Comparison of ENCODE assay signal across 18 mouse cellular contexts in genomic region chr13:52953779-52954553, GRCm38 (mm10). TPM values are rescaled to one million over a fixed set of nuclear protein-coding genes. Genes with fewer than 3 reads are reported as not detected.
DNase-seq lines count a peak whose midpoint lies in the region; ATAC-seq and TF ChIP-seq lines count a peak whose summit lies in the region.
"Had no signal": no experiment of that assay in that cellular context is flagged by ENCODE, and none has a peak within 500 bp of the region (broad histone marks: within the 10 kb centered on the region; RNA-seq: fewer than 3 reads in every experiment).

No protein-coding gene starts in this region.

- H3K4me2 ChIP-seq in forebrain, embryonic 16.5 days (ENCODE audit: low read length), result no peak overlapping the region
- no peak overlapping the region for H3K4me2 ChIP-seq in forebrain, embryonic 13.5 days
- H3K4me2 ChIP-seq in liver, embryonic 12.5 days, result no peak overlapping the region
- H3K4me2 ChIP-seq in midbrain, embryonic 11.5 days, result no peak overlapping the region
- H3K4me2 ChIP-seq: embryonic facial prominence, embryonic 12.5 days; forebrain, embryonic 15.5 days had no signal

- no peaks in the 10 kb centered on the region; the same call in 1 of the 2 replicates for H3K4me1 ChIP-seq in forebrain, embryonic 16.5 days (replicated peaks; ENCODE audit: control insufficient read depth, insufficient read depth, low read length)
- H3K4me1 ChIP-seq in forebrain, embryonic 13.5 days, result 0 out of 2 replicates have a peak, but pooled peaks cover 3% of the 10 kb centered on the region
- H3K4me1 ChIP-seq in liver, adult 2 months (ENCODE audit: control insufficient read depth, insufficient read depth, low read length), result peaks cover 3% of the 10 kb centered on the region; the same call in 1 of the 2 replicates
- H3K4me1 ChIP-seq in liver, embryonic 12.5 days, result no peaks in the 10 kb centered on the region
- H3K4me1 ChIP-seq in midbrain, embryonic 11.5 days (ENCODE audit: control insufficient read depth, insufficient read depth, low read length), result no peaks in the 10 kb centered on the region
- no peaks in the 10 kb centered on the region for H3K4me1 ChIP-seq in midbrain, embryonic 10.5 days
- H3K4me1 ChIP-seq: embryonic facial prominence, embryonic 10.5 days; embryonic facial prominence, embryonic 12.5 days; forebrain, embryonic 15.5 days had no signal

- 47% methylated on average over 6 of the region's 6 CpGs for WGBS in forebrain, embryonic 16.5 days
- 53% methylated on average over 6 of the region's 6 CpGs for WGBS in forebrain, embryonic 13.5 days
- WGBS in liver, adult 2 months, result 96% methylated on average over 6 of the region's 6 CpGs
- WGBS in liver, embryonic 12.5 days (ENCODE audit: insufficient replicate concordance), result 66% methylated on average over 6 of the region's 6 CpGs
- 82% methylated on average over 6 of the region's 6 CpGs for WGBS in midbrain, embryonic 11.5 days
- WGBS in midbrain, embryonic 10.5 days, result 83% methylated on average over 6 of the region's 6 CpGs

- no peaks in the 10 kb centered on the region for H3K36me3 ChIP-seq in forebrain, embryonic 16.5 days (ENCODE audit: control insufficient read depth, insufficient read depth)
- no peaks in the 10 kb centered on the region for H3K36me3 ChIP-seq in forebrain, embryonic 13.5 days (ENCODE audit: poor library complexity, severe bottlenecking)
- H3K36me3 ChIP-seq in liver, adult 2 months (ENCODE audit: control insufficient read depth, insufficient read depth, low read length), result no peaks in the 10 kb centered on the region
- H3K36me3 ChIP-seq in liver, embryonic 12.5 days, result no peaks in the 10 kb centered on the region
- H3K36me3 ChIP-seq in midbrain, embryonic 11.5 days (ENCODE audit: control insufficient read depth, insufficient read depth, low read length), result no peaks in the 10 kb centered on the region
- H3K36me3 ChIP-seq in midbrain, embryonic 10.5 days, result no peaks in the 10 kb centered on the region
- H3K36me3 ChIP-seq: embryonic facial prominence, embryonic 10.5 days; embryonic facial prominence, embryonic 12.5 days; forebrain, embryonic 15.5 days had no signal

- no peak overlapping the region for H3K27ac ChIP-seq in forebrain, embryonic 16.5 days (ENCODE audit: low read length)
- no peak overlapping the region for H3K27ac ChIP-seq in forebrain, embryonic 13.5 days
- H3K27ac ChIP-seq in liver, adult 2 months (replicated peaks; ENCODE audit: insufficient read depth, low read depth, low read length), result no peak overlapping the region
- no peak overlapping the region for H3K27ac ChIP-seq in liver, embryonic 12.5 days
- no peak overlapping the region for H3K27ac ChIP-seq in midbrain, embryonic 11.5 days (ENCODE audit: low read depth, low read length)
- no peak overlapping the region for H3K27ac ChIP-seq in midbrain, embryonic 10.5 days (replicated peaks)
- H3K27ac ChIP-seq: embryonic facial prominence, embryonic 10.5 days; embryonic facial prominence, embryonic 12.5 days; forebrain, embryonic 15.5 days had no signal

- no peaks in the 10 kb centered on the region; the same call in 1 of the 2 replicates for H3K27me3 ChIP-seq in forebrain, embryonic 16.5 days (replicated peaks; ENCODE audit: control insufficient read depth, insufficient read depth, low read length)
- no peaks in the 10 kb centered on the region for H3K27me3 ChIP-seq in forebrain, embryonic 13.5 days
- no peaks in the 10 kb centered on the region for H3K27me3 ChIP-seq in liver, adult 2 months (ENCODE audit: control insufficient read depth, insufficient read depth, low read length)
- no peaks in the 10 kb centered on the region for H3K27me3 ChIP-seq in liver, embryonic 12.5 days (replicated peaks)
- H3K27me3 ChIP-seq in midbrain, embryonic 11.5 days (ENCODE audit: control insufficient read depth, insufficient read depth, low read length), result no peaks in the 10 kb centered on the region
- no peaks in the 10 kb centered on the region for H3K27me3 ChIP-seq in midbrain, embryonic 10.5 days (ENCODE audit: low read depth, poor library complexity, severe bottlenecking)
- H3K27me3 ChIP-seq: embryonic facial prominence, embryonic 12.5 days; forebrain, embryonic 15.5 days had no signal

- DNase-seq in liver, adult 2 months (ENCODE audit: extremely low read depth, low read depth, low spot score), result peak; percentile 51
- DNase-seq in midbrain, embryonic 11.5 days (ENCODE audit: low spot score, missing footprints), result peak; percentile 53
- DNase-seq in midbrain, embryonic 10.5 days (ENCODE audit: low spot score), result no peak
- DNase-seq in kidney, adult 8-10 months, result no peak
- DNase-seq: adrenal gland, adult 2 months; adrenal gland, postnatal 10 days; adrenal gland, postnatal 25 days; cerebellum, adult 11-12 months; cerebellum, adult 2 months; cerebellum, adult 9-10 months; cerebellum, postnatal 10 days; cerebellum, postnatal 25 days had no signal

- H3K4me3 ChIP-seq in forebrain, embryonic 16.5 days (replicated peaks; ENCODE audit: low read length), result no peak overlapping the region
- no peak overlapping the region for H3K4me3 ChIP-seq in forebrain, embryonic 13.5 days
- no peak overlapping the region for H3K4me3 ChIP-seq in liver, adult 2 months (ENCODE audit: insufficient read depth, low read depth, low read length)
- no peak overlapping the region for H3K4me3 ChIP-seq in liver, embryonic 12.5 days
- H3K4me3 ChIP-seq in midbrain, embryonic 11.5 days (ENCODE audit: low read depth, low read length), result no peak overlapping the region
- no peak overlapping the region for H3K4me3 ChIP-seq in midbrain, embryonic 10.5 days
- H3K4me3 ChIP-seq: embryonic facial prominence, embryonic 10.5 days; embryonic facial prominence, embryonic 12.5 days; forebrain, embryonic 15.5 days had no signal

- no peak for TF ChIP-seq POLR2A in liver, adult 2 months (IDR thresholded peaks at IDR 0.05; ENCODE audit: extremely low read depth, insufficient read depth, low read length)

- H3K9me3 ChIP-seq in forebrain, embryonic 16.5 days (ENCODE audit: control insufficient read depth, low read length), result peaks cover 4% of the 10 kb centered on the region; the same call in 1 of the 2 replicates
- H3K9me3 ChIP-seq in forebrain, embryonic 13.5 days (replicated peaks), result no peaks in the 10 kb centered on the region
- H3K9me3 ChIP-seq in liver, embryonic 12.5 days (replicated peaks), result no peaks in the 10 kb centered on the region
- no peaks in the 10 kb centered on the region for H3K9me3 ChIP-seq in midbrain, embryonic 11.5 days (ENCODE audit: control insufficient read depth, low read length)
- H3K9me3 ChIP-seq in midbrain, embryonic 10.5 days (replicated peaks), result no peaks in the 10 kb centered on the region
- H3K9me3 ChIP-seq: embryonic facial prominence, embryonic 10.5 days; embryonic facial prominence, embryonic 12.5 days; forebrain, embryonic 15.5 days had no signal

- peak; percentile 31; the same call in 1 of the 2 replicates for ATAC-seq in forebrain, embryonic 16.5 days
- no peak for ATAC-seq in forebrain, embryonic 13.5 days
- no peak for ATAC-seq in liver, embryonic 12.5 days
- no peak for ATAC-seq in midbrain, embryonic 11.5 days (ENCODE audit: low FRiP score)
- ATAC-seq: forebrain, embryonic 15.5 days had no signal

- H3K79me2 ChIP-seq in liver, adult 2 months (ENCODE audit: control insufficient read depth, insufficient read depth, low read length), result no peaks in the 10 kb centered on the region

- no peak overlapping the region for H3K9ac ChIP-seq in forebrain, embryonic 16.5 days (replicated peaks; ENCODE audit: low read depth, low read length)
- no peak overlapping the region for H3K9ac ChIP-seq in forebrain, embryonic 13.5 days
- no peak overlapping the region for H3K9ac ChIP-seq in liver, adult 2 months (ENCODE audit: low read depth, low read length)
- H3K9ac ChIP-seq in liver, embryonic 12.5 days, result no peak overlapping the region
- no peak overlapping the region for H3K9ac ChIP-seq in midbrain, embryonic 11.5 days (ENCODE audit: low read length)
- H3K9ac ChIP-seq: embryonic facial prominence, embryonic 12.5 days; forebrain, embryonic 15.5 days had no signal

- TF ChIP-seq CTCF in liver, adult 2 months (IDR thresholded peaks at IDR 0.05; ENCODE audit: low read depth, low read length), result no peak

RNA-seq across cellular contexts. Expression of gene Auh, which starts 24.5 kb away (rescaled TPM):
- polyA plus RNA-seq in forebrain, embryonic 16.5 days (2015; fragmentation: Nextera tagmentation; extraction: Ambion mirVana), result 60.9 and 63.5 TPM in 2 replicates
- polyA plus RNA-seq in forebrain, embryonic 13.5 days (2015; fragmentation: Nextera tagmentation; extraction: Ambion mirVana), result 48.1 and 51.3 TPM in 2 replicates
- total RNA-seq in liver, adult 2 months (2014; rRNA removed), result 45.1 and 49.2 TPM in 2 replicates
- polyA plus RNA-seq in liver, adult 2 months (2012; rRNA removed), result 28.0 and 33.3 TPM in 2 replicates
- 30.1 and 32.6 TPM in 2 replicates for polyA plus RNA-seq in liver, embryonic 12.5 days (2016; fragmentation: Nextera tagmentation; extraction: Ambion mirVana)
- 38.7 and 39.6 TPM in 2 replicates for polyA plus RNA-seq in midbrain, embryonic 11.5 days (2014; fragmentation: Nextera tagmentation; extraction: Ambion mirVana)
- polyA plus RNA-seq in midbrain, embryonic 10.5 days (2016; fragmentation: Nextera tagmentation; extraction: Ambion mirVana), result 35.2 and 35.8 TPM in 2 replicates

RNA-seq across cellular contexts. Expression of gene Nfil3, which starts 26.9 kb away (rescaled TPM):
- 58.8 and 67.1 TPM in 2 replicates for polyA plus RNA-seq in forebrain, embryonic 16.5 days (2015; fragmentation: Nextera tagmentation; extraction: Ambion mirVana)
- polyA plus RNA-seq in forebrain, embryonic 13.5 days (2015; fragmentation: Nextera tagmentation; extraction: Ambion mirVana), result 37.0 and 37.8 TPM in 2 replicates
- total RNA-seq in liver, adult 2 months (2014; rRNA removed), result 6.2 and 10.2 TPM in 2 replicates
- polyA plus RNA-seq in liver, adult 2 months (2012; rRNA removed), result 7.9 and 16.2 TPM in 2 replicates
- polyA plus RNA-seq in liver, embryonic 12.5 days (2016; fragmentation: Nextera tagmentation; extraction: Ambion mirVana), result 5.0 and 5.4 TPM in 2 replicates
- polyA plus RNA-seq in midbrain, embryonic 11.5 days (2014; fragmentation: Nextera tagmentation; extraction: Ambion mirVana), result 18.3 and 19.3 TPM in 2 replicates
- polyA plus RNA-seq in midbrain, embryonic 10.5 days (2016; fragmentation: Nextera tagmentation; extraction: Ambion mirVana), result 16.3 and 16.5 TPM in 2 replicates

Comparison
In these comparisons a context has a peak if more than half of its experiments do, and no peak if none do; other contexts are left out.
1. DNase-seq: peak in liver, adult 2 months (single experiment) and midbrain, embryonic 11.5 days (single experiment); none in midbrain, embryonic 10.5 days (single experiment) and kidney, adult 8-10 months (0 of 2).